Mouse (Mus musculus) myocyte (in vitro differentiated cells): ENCODE results near the gene Arf5.

Experiments used
- CEBPB ChIP-seq: IDR thresholded peaks from 2 replicates; pipeline ENCODE4 v1.6.1; 2011; ENCODE audit warnings: mild to moderate bottlenecking, moderate library complexity; ENCODE audit not compliant: poor library complexity, insufficient read depth, severe bottlenecking
- E2F4 ChIP-seq: IDR thresholded peaks from one replicate; pipeline ENCODE4 v1.6.1; 2011; ENCODE audit warnings: mild to moderate bottlenecking, control low read depth, moderate library complexity; ENCODE audit not compliant: insufficient read depth
- MAX ChIP-seq: IDR thresholded peaks from one replicate; pipeline ENCODE4 v1.6.1; 2011; ENCODE audit warnings: low read depth, mild to moderate bottlenecking, control low read depth
- MYOD1 ChIP-seq, 3 experiments: IDR thresholded peaks; one replicate each; pipeline ENCODE4 v1.6.1; 2011; ENCODE audit warnings: control low read depth in 2 of 3, low read depth in 2 of 3, mild to moderate bottlenecking in 2 of 3, moderate library complexity in 1 of 3; ENCODE audit not compliant: insufficient read length in 2 of 3, control insufficient read depth in 1 of 3
- MYOG ChIP-seq, 3 experiments: IDR thresholded peaks; one replicate each; pipeline ENCODE4 v1.6.1; 2011; ENCODE audit warnings: control low read depth in 2 of 3, low read depth in 2 of 3, mild to moderate bottlenecking in 2 of 3; ENCODE audit not compliant: insufficient read length in 2 of 3, control insufficient read depth in 1 of 3, insufficient read depth in 1 of 3
- POLR2A ChIP-seq: IDR thresholded peaks from one replicate; pipeline ENCODE4 v1.6.1; 2011; ENCODE audit warnings: low read depth, mild to moderate bottlenecking, control low read depth, moderate library complexity; ENCODE audit not compliant: insufficient read length
- POLR2AphosphoS2 ChIP-seq: IDR thresholded peaks from one replicate; pipeline ENCODE4 v1.6.1; 2011; ENCODE audit warnings: low read depth, control low read depth; ENCODE audit not compliant: insufficient read length
- REST ChIP-seq: IDR thresholded peaks from one replicate; pipeline ENCODE4 v1.6.1; 2011; ENCODE audit warnings: mild to moderate bottlenecking, control low read depth, moderate library complexity; ENCODE audit not compliant: insufficient read depth, insufficient read length
- SRF ChIP-seq: IDR thresholded peaks from one replicate; pipeline ENCODE4 v1.6.1; 2011; ENCODE audit warnings: low read depth; ENCODE audit not compliant: control insufficient read depth, insufficient read length
- TCF12 ChIP-seq: IDR thresholded peaks from one replicate; pipeline ENCODE4 v1.6.1; 2011; ENCODE audit warnings: mild to moderate bottlenecking, control low read depth; ENCODE audit not compliant: poor library complexity, insufficient read depth, severe bottlenecking
- USF1 ChIP-seq: IDR thresholded peaks from one replicate; pipeline ENCODE4 v1.6.1; 2011; ENCODE audit warnings: low read depth, mild to moderate bottlenecking, control low read depth, moderate library complexity

DNA sequence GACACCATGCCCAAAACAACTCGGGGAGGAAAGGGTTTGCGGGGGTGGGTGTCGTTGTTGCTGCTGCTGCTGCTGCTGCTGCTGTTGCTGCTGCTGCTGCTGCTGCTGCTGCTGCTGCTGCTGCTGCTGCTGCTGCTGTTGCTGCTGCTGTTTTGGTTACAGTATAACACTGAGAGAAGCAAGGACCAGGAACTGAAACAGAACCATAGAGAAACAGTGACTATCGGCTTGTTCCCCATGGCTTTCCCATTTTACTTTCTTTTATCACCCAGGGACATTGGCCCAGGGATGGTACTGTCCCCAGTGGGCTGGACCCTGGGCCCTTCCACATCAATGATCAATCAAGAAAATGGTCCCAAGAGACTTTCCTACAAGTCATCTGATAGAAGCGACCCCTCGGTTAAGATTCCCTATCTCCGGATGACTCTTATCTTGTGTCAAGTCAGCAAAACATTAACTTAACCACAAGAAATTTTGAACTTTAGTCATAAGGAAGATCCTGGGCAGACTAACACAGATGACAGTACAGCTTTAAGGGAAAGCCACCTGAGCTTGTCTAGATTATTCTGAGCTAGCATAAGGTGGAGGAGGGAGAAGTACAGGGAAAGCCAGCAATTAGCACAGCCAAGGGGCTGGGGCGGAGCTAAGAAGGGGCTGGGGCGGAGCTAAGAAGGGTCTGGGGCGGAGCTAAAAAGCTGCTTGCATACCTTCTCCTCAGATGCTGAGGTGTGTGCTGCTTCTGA lies 7.6 kb downstream of the Arf5 start:
- TF ChIP-seq POLR2A (no peak), POLR2AphosphoS2 (no peak), SRF (no peak), MAX (no peak), CEBPB (no peak), MYOD1 (IDR thresholded peaks at IDR 0.05; ENCODE audit: control insufficient read depth in 1 of 3, insufficient read length in 2 of 3, low read depth in 2 of 3) (no peak), USF1 (no peak), TCF12 (no peak), E2F4 (no peak), MYOG (IDR thresholded peaks at IDR 0.05; ENCODE audit: control insufficient read depth in 1 of 3, insufficient read depth in 1 of 3, insufficient read length in 2 of 3, low read depth in 2 of 3) (no peak), REST (no peak)
